Mouse (Mus musculus) CH12F3 (cell line): ENCODE data around the gene Lpin2.

Source experiments
- in situ Hi-C: fragments of 300-500 bp; cut with MboI; formaldehyde crosslinking; loops from 2 replicates; pipeline ENCODE4 v1.14.3; 2020; ENCODE audit warnings: low sequenced_read_pairs

The Lpin2 gene

GRCm38 (mm10) chr17:71290486-71291410 lies 108.4 kb downstream of the Lpin2 start:
- in situ Hi-C loops: no loop called here

GRCm38 (mm10) chr17:71291897-71292420 lies 109.6 kb downstream of the Lpin2 start:
- in situ Hi-C loops: no loop called here

GRCm38 (mm10) chr17:71292897-71293296 lies 110.5 kb downstream of the Lpin2 start:
- in situ Hi-C loops: no loop called here

DNA sequence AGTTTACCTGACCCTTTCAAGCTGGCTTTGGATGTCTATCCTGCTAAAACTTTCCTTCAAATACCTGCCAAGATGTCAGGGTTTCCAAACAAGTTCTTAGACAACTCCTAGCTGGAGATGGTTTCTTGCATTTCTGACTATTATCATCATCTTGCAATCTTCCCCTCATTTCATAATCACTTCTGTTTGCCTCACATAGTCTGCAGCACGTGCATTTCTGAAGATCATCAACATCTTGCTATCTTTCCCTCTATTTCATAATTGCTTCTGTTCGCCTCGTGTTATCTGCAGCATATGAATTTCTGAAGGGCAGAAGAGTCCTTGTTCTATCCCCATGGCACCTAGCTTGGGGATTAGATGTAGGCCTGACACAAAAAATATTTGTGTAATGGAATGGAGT lies 112.2 kb downstream of the Lpin2 start:
- in situ Hi-C loops: no loop called here
